Mouse (Mus musculus) T-helper 1 cell (primary cell): ENCODE data around the gene Ncoa1.
"Not testable (repeated sequence)": the region's sequence is repeated elsewhere in the genome, so short reads cannot be mapped to it uniquely, and the experiment has no call there.

ENCODE experiments used
- in situ Hi-C: fragments of 300-600 bp; cut with MboI, MseI; formaldehyde crosslinking; loops from one replicate; pipeline ENCODE4 v1.15.1; 2025; ENCODE audit warnings: high pct_unique_total_duplicates

Ncoa1 gene

DNA sequence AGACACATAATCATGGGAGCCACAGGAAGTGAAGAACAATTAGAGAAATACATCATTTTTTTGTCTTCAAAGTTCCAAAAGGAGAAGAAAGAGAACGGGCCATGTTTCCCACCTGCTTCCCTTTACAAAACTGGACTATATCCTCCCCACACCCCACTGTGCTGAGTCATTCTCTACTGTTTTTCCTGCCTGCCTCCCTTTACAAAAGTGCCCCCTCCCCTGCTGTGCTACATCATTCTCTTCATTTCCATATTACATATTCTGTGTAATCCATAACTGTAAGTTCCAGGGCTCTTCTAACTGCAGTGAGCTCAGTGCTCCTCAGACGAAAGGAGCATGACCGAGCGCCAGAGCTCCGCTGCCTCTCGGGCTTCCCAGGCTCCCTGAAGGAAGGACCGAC is 80.8 kb downstream of the Ncoa1 start:
- in situ Hi-C loops, result no loop called here

DNA sequence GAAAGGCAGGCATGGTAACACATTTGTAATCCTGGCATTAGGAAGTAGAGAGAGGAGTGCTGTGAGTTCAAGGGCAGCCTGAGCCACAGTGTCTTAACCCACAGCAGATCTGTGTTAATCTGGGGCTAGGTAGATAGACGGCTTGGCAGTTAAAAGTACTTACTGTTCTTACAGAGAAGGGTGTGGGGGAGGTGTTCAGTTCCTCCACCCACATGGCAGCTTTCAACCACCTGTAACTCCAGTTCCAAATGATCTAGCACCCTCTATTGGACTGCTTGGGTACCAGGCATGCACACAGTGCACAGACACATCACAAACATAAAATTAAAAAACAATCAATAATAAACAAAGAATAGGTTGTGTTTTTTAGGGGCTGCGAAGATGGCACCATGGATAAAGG is 84.4 kb downstream of the Ncoa1 start:
- in situ Hi-C loops, result no loop called here

DNA sequence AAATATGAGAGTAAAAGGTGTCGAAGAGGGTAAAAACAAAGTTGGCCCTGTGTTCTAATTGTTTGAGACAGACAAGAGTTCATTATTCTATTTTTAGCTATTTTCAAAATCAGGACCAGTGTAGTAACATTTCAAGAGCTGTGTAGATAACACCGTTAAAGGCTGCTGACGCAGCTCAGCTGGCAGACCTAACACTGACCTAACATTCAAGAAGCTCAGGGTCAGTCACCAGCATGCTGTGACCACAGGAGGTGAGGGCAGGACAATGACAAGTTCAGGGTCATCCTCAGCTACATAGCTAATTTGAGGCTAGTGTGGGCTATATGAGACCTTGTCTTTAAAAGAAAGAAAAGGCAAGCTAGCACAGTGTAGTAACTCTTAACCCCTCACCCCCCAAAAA is 84.9 kb downstream of the Ncoa1 start:
- in situ Hi-C loops, result no loop called here

DNA sequence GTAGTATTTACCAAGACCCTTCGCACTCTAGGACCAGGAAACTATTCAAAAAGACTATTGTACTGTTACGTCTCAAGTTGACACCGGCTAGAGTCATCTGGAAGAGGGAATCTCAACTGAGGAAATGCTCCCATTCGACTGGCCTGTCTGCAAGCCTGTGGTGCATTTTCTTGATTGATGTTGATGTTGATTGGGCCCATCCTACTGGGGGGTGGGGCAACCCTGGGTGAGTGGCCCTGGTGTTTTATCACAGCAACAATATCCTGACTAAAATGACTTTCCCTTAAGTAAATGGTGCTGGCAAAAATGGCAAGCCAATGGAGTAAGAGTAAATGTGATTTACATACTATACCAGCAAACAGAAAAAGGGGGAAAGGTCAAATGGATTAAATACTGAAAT is 85.7 kb downstream of the Ncoa1 start:
- in situ Hi-C loops, result no loop called here

DNA sequence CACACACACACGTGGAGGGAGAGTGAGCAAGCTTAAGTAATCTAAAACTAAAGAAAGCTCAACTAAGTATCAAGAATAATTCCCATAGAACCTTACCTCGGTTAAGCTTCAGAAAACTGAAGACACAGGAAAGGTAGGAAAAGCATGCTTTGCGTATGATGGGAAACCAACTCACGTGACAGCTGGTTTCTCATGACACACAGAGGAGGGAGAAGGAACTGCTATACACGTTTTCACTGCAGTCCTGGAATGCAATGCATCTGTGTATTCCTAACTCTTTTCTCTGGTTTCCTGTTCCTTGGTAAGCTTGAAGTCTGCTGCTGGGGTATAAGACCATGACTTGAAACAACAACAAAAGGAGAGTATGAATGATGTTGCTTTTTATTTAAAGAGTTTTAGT is 86.3 kb downstream of the Ncoa1 start:
- in situ Hi-C loops, result no loop called here

DNA sequence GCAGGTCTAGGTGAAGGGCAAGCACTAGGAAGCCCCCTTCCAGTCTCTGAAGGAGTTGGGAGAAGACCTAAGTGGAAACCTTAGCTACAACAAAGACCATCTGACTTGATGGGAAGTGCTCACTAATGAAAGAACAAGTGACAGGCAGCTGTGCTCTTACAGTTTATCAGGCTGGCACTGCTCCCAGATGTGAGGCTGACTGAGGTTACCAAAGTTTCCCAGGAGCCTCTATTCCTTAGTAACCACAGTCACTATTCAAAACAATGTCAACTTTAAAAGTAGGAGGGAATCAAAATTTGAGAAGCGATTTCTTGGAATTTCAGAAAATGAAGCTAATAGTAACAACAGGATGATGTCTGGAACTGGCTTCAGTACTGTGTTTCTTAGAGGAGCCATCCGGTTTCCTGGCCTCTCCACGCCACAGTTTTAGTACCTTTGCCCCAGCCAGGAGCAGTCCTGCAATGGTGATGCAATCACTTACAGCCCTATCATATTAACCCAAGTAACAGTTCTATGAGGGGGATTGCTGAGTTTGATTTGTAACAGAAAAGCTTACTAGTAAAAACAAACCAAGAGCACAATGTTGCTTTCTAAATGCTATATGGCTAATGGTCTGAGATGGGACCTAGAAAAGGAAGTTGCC is 90.8 kb downstream of the Ncoa1 start:
- in situ Hi-C loops, result no loop called here

DNA sequence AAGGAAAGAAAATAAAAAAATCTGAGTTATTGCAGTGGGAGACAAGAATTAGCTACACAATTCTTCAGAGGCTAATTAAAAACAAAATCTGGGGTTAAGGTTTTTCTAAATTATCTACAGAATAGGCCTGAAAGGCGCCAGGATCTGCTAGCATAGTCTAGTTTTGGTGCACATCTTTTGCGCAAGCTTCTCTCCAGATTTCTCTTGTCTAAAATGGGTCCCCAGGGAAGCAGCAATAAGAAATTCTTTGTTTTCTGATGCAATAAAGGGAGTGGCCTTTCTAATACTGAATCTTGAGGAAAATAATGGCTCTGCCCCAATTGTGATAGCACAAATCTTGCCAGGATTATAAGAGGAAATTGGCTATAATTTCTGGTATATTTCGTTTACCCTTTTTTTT is 93.9 kb downstream of the Ncoa1 start:
- in situ Hi-C loops, result no loop called here

DNA sequence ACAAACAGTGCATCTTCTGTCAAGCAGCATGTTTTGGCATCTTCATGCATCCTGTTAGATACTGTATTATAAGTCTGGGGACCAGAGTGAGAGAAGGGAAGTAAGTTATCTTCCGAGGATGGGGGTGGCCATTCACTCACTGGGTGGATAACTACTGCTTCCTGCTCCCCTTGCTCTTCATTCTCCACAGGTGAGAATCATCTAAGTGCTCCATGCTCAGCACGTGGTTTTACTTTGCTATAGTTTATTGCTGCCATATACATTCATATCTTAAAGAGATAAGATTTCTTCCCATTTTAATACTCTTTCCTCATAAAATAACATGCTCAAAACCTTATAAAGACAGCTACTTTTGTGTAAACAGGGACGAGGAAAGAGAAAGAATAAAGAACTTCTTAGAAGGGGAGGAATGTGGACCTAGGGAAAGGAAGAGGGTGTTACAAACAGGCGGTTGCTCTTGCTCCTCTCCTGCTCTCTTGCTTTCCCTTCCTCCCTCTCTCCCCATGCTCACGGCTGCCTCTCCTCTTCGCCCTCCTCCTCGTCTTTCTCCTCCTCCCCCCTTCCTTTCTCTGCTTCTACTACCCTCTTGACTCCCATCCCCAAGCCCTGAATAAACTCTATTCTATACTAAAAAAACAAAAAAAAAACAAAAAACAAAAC is 97.6 kb downstream of the Ncoa1 start:
- in situ Hi-C loops, result no loop called here

DNA sequence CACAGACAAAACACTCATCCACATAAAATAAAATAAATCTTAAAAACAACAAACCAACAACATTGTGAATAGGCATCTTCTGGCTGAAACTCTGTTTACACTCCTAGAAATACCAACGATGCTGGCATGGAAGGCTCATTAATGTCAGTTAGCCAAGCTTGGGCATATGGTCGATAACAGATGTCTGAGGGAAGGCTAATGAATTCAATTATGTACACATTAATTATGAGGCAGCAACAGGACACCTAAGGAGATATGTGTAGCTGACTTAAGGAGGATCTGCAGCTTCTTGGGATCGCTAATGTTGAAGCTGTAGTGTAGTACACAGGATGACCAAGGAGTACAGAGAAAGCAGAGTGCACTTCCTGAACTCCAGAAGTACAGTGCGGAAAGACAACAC is 100.5 kb downstream of the Ncoa1 start:
- in situ Hi-C loops, result no loop called here

DNA sequence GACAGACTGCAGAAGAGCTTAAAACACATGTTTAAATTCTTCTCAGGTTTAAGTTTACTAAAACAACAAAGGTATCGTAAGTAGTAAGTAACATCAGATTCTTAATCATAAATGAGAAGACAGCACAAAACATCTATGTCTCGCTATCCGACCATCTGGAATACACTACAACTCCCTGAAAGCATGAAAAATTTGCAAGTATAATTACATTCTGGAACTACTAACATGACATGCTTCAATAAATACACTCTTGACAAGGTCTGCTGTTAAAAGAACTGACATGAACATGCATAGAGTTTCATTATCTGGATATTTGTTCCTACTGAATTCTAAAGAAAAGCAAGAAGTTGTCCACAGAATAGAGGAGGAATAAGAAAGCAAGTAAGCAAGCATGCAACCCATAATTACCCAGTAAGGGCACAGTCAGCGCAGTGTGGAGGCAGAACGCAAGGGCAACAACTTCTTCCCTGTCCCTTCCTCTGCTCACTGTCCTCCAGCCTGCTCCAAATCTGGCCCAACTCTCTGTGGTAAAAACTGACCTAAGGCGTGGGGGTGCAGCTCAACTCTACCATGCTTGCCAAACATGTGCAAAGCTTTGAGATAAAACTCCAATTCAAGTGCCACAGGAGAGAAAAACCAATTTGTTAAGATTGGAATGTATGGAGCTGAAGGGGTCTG is 102.0 kb downstream of the Ncoa1 start:
- in situ Hi-C loops, result no loop called here

DNA sequence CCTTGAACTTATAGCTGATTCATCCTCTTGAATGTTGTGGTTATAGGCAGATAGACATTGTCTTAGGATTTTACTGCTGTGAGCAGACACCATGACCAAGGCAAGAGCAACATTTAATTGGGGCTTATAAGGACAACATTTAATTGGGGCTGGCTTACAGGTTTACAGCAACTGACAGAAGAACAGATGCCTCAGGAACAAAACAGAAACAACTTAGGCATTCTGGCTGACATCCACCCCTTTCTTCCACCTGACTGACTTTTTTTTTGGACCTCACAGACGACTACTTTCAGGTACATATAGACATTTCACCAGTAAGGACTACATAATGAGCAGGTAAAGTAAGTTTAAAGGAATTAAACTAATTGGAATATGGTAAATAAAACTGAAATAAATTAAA is 105.6 kb downstream of the Ncoa1 start:
- in situ Hi-C loops, result no loop called here

DNA sequence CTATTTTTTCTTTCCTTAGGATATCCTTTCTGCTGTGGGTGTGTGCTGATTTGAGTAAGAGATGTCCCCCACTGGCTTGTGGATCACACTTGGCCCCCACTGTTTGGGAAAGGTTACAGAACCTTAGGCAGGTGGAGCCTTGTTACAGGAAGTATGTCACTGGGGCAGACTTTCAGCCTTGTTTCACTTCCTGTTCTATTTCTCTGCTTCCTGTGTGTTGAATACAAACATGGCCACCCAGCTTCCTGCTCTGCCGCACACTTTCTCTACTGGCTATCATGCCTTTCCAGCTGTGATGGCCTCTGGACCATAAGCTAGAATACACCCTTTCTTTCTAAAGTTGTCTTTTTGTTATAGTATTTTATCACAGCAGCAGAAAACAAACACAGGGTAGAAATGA is 111.0 kb downstream of the Ncoa1 start:
- in situ Hi-C loops, result no loop called here

DNA sequence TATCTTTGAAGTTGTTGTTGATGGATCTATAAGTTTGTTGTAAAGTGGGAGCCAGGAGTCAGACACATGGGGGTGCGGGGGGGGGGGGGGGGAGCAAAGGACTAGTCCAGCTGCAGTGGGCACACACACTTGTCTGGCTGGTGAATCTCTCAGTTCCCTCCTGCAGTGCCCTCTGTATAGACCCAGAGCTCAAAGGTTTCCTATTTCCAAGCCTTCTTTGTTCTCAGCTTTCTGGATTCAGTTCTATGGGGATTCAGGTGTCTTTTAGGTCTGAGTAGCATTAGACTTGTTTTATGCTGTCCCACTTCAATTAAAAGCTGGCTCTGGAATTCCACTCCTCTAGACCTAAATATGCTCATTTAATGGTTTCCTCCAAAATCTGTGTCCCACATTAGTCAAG is 117.5 kb downstream of the Ncoa1 start:
- in situ Hi-C loops, result no loop called here

DNA sequence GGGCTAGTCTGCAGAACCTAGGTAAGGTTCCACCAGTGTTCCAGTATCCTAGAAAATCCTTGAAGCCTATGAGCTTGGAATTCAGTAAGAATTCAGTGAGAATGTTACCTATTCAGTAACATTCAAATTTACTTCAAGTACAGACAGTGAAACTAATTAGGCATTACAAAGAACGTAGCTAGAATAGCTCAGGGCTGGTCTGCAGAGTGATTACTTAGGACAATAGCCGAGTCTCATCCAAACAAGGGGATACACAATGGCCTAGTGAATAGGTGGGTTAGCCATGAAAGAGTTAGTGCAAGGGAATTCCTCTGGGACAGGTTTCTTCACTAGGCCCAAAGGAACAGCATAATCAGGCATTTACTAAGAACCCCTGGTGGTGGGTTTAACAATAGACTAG is 118.3 kb downstream of the Ncoa1 start:
- in situ Hi-C loops, result not testable (repeated sequence)

DNA sequence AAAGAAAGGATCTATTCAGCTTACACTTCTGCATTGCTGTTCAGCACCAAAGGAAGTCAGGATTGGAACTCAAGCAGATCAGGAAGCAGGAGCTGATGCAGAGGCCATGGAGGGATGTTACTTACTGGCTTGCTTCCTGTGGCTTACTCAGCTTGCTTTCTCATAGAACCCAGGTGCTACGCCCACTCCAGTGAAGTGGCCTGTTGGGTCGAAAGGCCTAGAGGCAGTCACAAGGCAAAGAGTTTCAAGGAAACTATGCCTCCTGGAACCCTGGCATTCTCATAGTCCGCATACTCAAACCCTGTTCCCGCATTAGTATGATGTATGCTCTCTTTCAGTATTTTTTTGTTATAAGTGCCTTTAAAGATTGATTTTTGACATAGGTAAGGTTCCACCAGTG is 118.9 kb downstream of the Ncoa1 start:
- in situ Hi-C loops, result no loop called here

DNA sequence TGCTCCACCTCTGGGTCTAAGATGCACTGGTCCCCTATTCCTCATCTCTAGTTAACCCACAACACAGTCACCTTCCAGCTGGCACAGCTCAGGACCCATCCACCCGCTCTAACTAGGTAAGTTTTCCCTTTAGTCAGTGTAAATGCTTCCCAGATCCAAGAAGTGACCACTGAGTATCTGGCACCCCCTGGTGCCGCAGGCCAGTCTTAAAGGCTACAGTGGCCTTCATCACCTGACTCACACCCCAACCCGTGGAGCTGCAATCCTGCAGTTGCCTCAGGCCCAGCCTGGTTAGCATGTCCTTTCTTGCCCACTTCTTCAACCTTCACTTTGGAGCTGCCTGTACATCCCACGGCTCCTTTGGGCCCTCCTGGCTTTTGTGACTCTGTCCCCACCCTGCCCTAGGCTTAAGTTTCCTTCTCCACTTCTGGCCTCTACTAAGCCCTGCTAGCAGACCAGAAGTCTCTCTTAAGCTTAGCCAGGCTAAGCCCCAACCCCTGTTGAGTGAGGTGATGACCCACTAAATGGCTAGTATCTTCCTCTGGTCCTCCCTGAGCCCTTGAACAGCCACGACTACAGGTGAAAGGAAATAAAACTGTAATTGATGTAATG is 120.0 kb downstream of the Ncoa1 start:
- in situ Hi-C loops, result no loop called here

DNA sequence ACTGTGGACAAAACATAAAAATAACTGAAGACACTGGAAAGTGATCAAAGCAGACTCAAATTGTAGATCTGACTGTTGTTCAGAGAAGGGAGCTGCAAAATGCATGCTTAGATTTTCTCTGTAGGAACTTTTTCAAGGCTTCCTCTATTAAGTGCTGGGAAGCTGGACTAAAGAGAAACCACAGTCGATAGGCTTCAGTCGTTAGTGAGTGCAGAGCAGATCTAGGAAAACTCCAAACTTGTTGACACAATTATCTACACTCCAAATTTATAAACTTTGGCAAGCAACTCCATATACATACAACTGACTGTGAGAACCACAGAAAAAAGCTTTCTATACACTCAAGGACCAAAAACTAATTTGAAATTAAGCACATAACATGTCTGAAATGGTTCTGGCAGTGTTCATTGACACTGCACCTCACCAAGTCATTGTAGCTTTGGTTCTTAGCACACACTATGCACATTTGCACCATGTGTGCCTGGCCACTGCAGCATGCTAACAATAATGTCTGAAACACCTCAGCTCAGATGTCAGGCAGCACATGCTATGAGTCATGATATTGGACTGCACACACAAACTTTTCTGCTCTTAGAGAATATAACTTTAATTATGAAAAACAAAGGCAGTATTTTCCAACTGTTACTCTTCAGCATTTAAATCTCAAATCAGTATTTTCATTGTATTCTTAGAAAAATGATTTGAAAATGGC is 121.8 kb downstream of the Ncoa1 start:
- in situ Hi-C loops, result no loop called here

DNA sequence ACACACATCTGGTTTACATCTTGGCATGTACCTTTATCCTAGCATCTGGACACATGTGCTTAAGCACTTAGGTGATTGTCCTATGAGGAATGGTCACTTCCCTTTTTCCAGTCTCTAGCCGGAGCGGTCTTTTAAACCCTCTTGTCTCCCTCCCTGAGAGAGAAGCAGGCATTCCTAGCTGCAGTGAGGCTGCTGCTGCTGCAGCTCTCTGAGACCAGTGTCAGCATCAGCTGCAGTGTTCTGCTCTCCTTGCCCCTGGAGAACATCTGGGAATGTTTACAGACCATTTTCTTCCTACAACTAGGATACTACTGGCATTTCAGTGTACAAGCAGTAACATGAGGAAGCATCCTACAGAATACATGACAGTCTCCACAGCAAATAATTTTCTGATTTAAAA is 133.8 kb downstream of the Ncoa1 start:
- in situ Hi-C loops, result no loop called here

DNA sequence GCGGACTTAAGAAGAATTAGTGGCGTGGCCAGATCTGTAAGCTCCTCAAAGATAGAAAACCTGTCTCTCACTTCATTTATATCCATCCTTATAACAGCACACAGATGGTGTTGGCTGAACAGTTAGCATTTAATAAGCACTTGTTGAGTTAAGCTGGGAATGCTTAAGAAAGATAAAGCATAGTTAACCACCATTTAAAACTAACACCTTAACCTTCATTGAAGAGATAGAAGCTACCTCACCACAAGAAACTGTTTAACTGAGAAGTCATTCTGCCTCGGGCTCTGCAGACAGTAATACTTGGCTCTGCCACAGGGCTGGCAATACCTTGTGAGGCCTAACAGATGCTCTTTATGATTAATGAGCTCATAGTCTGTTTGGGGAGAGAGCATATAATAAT is 134.9 kb downstream of the Ncoa1 start:
- in situ Hi-C loops, result no loop called here

DNA sequence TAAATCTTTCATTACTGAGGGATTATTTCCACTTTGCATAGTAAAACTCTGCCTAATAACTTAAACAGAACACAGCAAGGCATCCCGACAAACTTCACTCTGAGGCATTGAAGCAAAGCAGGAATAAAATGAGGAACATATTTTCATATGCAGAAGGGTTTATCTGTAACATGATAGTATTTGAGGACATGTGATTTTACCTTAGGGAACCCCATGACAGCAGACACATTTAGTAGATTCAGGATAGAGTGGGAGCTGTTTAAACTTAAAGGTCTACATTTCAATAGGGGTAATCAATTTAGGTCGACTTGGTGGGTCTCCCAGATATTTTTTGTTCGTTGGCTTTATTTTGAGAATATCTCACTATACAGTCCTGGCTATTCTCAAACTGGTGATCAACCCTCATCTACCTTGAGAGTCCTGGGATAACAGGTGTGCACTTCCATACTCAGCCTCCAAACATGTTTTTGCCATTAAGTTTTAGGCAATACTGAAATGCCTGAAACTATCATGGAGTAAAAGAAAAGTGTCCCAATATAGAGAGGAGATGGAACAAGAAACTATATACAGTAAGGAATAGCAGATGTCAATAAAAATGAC is 136.6 kb downstream of the Ncoa1 start:
- in situ Hi-C loops, result no loop called here

DNA sequence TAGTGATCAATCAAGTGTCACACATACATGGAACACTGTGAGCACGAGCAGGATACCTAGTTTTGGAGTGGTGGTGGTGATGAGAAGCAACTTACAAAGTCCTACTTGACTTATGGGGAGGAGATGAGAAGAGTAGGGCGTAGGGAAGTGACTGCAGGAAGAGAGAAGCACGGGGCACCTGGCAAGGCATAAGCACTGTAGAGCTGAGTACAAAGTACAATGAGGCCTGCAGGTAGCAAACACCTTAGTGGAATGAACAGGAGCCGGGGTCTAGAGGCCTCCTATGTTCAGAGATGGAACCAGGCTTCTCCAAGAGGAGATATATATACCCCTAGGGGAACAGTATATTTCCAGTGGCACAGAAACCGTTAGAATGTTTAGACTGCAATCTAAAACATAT is 153.4 kb downstream of the Ncoa1 start:
- in situ Hi-C loops, result no loop called here

DNA sequence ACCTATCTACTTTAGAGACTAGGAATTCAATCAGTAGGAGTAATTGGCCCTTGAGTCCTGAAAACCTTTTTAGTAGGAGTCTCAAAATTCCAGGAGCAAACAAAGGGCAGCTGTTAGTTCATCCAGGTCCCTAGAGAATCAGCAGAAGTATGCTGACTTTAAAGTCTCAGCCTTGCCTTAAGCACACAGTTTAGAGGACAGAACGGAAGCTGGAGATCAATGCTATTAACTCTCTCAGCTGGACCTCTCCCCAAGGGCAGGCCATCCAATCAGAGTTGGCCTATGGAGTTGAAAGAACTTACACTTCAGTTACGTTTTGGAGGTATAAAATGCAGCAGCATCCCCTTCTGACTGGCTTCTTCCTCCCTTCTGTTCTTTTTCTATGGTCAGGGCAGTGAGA is 154.8 kb downstream of the Ncoa1 start:
- in situ Hi-C loops, result no loop called here
